Mouse (Mus musculus) thymus, postnatal 14 days (tissue): ENCODE results near the gene Dnajc22.
A peak's percentile ranks its signal among the peaks of the same experiment; 100 is the strongest.

Experiments used
- DNase-seq: peaks from one replicate; pipeline ENCODE4 v3.0.0; 2021

Dnajc22 gene

DNA sequence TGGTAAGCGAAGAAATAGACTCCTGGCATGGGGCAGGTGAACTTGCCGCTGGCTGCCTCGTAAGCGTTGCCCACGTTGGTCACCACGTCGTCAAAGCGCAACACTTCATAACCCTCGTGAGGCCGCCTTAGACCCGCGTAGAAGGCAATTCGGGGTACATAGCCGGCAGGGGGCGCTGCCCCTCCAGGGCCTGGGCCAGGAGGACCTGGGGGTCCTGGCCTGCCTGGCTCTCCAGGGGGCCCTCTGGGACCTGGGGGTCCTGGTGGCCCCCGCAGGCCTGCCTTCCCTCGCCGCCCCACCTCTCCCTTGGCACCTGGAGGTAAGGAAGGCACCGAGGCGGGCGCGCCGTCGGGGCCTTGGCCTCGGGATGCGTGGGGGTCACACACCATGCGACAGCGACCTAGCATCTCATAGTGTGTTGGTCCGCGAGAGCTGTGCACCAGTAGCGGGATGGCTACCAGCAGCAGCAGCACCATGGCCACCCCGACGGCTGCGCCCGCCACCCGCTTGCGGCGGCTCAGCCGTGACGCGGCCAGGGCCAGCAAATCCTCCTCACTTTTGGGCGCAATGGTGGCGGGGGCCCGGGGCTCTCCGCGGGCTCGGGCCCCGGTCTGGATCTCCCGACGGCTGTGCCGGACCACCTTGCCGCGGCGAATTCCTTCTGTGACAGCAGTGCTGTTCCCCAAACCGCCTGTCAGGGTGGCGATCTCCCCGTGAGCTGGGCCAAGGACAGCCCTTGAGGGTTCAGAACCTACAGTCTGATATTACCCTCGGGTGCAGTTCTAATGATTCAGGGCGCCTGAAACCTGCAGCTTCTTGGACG lies 5.5 kb upstream of the Dnajc22 start, which contains the start of gene C1ql4:
Gene C1ql4, minus strand, starts transcription at position 565 of the 823 bp plus-strand sequence.
- DNase-seq: peak; percentile 63

- DNase-seq: peak; percentile 88
These were observed 4.7 kb upstream of the Dnajc22 start for GRCm38 (mm10) chr15:99088292-99088691.

DNA sequence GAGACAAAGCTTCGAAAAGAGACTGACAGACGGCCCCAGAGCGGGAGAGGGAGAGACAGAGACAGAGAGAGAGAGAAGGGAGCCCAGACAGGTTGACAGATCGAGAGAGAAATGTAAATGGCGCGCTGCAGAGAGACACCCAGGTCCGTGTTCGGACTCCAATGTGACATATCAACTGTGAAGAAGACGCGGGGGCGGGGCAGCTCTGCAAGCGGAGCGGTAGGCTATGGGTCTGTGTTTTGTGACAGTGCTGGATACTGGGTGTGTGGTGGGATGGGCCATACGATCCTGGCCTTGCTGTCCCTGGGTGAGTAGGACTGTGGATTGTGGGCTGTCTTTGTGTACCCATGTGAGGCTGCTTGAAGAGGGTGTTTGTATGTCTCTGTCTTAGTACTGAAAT lies 3.9 kb upstream of the Dnajc22 start:
- no peak for DNase-seq

- no peak for DNase-seq
These were observed 605 bp downstream of the Dnajc22 start for GRCm38 (mm10) chr15:99093291-99094258.

GRCm38 (mm10) chr15:99094631-99095270 lies 1.8 kb downstream of the Dnajc22 start:
- no peak for DNase-seq

- no peak for DNase-seq
These were observed 2.4 kb downstream of the Dnajc22 start for GRCm38 (mm10) chr15:99095356-99095755.

- no peak for DNase-seq
These were observed 3.3 kb downstream of the Dnajc22 start for GRCm38 (mm10) chr15:99096061-99096793.

DNA sequence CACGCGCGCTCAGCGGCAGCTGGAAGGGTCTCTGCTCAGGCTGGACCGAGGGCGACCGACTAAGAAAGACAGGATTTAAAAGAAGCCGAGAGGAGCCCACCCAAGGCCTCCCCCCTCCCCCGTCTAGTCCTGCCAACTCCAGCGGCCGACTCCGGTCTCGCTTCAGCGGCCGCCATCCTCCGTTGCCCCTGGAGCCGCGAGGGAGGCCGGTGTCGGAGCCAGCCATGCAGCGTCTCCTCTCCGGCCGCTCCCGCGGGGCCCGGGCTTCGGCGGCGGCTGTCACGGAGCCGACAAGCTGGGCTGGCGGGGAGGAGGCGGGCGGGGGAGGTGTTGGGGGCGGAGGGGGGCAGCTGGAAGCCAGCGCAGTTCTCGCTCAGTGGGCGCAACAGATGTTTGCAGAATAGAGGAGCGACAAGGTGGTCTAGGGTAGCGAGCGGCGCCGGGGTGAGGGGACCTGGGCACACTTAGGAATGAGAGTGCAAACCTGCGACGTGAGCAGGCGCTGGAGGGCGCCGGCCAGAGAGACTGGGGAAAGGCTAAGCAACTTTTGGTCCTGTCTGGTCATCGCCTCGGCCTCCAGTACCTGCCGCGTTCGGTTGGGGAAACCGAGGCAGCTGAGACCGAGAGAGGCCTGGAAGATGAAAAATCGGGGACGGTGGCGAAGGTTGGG lies 4.0 kb downstream of the Dnajc22 start:
- no peak for DNase-seq

DNA sequence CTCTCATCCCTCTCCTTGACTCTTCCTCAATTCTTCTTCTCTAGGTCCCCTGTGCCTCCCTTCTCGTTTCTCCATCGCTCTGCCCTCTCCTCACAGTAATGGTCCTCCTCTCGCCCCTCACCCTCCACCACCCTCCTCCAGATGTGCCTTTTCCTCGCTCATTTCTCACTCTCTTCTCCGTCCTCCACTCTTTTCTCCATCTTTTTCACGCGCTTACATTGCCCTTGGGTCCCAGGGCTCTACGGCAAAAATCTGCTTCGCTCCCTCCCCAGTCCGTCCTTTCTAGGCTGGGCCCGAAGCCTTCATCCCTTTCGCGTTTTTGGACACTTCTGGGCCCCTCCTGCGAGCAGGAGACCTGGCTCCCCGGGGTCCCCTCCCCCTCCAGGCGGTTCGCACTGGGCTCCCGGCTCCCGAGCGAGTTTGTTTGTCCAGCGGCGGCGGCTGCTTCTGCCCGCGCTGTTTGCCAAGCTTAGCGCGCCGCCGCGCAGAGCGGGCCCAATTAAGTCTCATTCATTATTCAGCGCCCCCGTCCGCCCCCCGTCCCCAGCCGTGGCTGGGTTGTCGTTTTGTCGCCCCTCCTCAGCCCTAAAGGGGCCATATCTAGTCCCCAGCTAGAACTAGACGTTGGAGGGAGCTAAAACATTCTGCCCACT lies 5.0 kb downstream of the Dnajc22 start:
- DNase-seq: no peak

DNA sequence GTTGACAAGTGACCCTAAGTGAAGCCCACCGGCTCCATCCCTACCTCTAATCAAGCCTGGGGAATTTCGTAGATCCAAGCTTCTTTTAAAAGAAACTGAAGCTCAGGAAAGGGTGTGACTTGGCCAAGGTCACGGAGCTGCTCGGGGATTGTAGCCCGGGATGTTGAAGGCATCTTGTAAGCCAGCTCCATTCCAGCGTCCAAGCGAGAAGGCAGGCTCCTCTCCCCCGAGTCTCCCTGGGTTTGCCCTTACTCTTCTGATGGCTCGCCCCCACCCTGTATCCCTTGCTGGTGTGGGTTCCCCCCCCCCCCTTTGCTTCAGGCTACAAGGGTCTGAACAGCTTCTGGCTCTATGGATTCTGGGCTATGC lies 5.5 kb downstream of the Dnajc22 start:
- DNase-seq: no peak

DNA sequence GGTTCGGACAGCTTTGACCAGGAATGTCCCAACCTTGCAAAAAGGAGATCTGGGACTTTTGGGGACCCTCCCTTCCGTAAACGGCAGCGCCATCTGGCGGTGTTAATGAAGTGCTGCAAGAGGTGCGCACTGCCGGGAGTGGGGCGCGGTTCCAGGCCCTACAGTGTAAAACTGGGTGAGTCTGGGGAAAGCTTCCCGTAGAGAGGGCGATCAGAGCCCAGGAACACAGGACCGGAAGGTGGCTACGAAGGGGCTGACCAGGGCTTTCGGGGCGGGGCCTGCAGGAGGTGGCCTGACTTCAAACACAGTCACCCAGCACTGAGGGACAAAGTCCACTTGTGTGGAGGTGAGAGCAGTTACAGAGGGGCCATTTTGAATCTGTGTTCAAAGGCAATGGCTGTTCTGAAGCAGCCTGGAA lies 6.2 kb downstream of the Dnajc22 start:
- peak; percentile 48 for DNase-seq

DNA sequence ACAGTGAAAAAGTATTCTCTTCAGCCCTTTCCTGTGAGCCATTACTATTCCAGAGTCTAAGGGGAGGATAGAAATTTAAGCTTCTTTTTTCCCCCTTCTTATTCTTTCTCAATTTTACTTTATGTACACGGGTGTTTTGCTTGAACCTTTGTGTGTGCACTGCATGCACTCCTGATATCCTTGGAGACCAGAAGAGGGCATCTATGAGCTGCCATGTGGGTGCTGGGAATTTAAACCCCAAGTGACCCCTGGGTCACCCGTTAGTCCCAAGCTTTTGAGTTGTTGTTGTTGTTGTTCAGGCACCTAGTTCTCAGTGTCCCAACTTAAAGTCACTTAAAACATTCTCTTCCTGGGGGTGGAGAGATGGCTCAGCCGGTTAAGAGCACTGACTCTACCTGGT lies 7.0 kb downstream of the Dnajc22 start:
- no peak for DNase-seq

- no peak for DNase-seq
These were observed 12.3 kb downstream of the Dnajc22 start for GRCm38 (mm10) chr15:99105238-99105637.

DNA sequence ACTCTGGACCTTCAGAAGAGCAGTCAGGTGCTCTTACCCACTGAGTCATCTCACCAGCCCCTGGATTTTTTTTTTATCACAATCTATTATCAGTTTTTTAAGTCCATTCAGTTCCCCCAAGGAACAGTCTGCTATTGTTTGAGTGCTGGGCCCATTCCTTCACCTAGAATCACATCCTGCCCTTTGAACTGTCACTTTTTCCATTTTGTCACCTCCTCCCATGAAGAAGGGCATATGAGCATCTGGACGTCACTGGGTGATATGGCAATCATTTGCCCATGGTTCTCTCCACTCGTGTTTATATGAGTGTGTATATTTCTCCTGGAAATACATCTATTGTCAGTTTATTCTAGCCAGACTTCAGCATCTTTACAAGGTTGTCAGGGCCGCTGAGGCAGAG lies 14.9 kb downstream of the Dnajc22 start:
- no peak for DNase-seq

DNA sequence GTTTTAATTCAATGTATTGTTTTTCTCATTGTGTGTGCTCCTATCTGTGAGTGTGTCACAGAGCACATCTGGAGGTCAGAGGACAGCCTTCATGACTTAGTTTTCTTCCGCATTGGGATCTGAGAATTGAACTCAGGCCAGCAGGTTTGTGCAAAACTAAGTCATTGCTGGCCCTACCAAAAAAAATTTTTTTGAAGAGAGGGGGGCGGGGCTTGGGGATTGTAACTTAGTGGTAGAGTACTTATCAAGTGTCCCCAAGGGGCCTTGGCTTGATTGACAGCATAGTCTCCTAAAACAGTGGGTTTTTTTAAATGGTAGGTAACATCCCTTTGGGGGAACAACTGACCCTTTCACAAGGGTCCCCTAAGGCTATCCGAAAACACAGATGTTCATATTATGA lies 18.2 kb downstream of the Dnajc22 start:
- DNase-seq: no peak

DNA sequence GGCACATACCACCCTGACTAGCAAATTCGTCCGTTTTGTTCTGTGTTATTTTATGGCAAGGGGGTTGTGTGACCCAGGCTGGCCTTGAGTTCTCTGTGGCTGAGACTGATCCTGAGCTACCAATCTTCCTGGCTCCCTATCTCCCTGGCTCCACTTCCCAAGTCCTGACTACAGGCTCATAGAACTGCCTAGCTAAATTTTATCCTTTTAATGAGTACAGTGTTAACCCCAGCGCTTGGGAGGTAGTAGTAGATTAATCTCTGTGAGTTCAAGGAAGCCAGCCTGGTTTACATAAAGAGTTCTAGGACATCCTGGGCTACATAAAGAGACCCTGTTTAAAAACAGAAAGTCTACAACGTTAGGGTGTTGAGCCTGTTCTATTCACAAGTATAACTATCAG lies 18.8 kb downstream of the Dnajc22 start:
- no peak for DNase-seq

DNA sequence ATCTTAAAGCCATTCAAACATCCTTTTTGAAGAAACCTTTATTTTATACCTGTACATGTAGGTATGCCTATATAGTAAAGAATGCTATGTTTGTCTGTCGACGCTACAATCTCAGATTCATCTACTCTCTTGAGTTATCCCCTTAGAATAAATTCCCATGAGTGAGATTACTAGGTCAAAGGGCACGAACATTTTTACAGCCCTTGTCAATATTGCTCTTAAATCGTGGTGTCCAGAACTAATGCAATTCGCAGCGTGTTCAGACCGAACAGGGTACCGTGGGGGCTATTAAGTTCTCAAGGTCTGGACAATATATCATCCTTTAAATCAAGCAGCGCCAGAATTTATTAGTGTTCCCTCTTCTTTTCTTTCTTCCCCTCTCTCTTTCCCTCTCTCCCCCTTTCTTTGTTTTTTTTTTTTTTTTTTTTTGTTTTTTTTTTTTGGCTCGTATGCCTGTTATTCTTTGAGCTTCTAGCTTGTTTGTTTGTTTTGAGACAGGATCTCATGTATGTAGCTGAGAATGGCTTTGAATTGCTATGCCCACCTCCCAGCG lies 19.9 kb downstream of the Dnajc22 start:
- DNase-seq: no peak

GRCm38 (mm10) chr15:99113396-99113975 lies 20.5 kb downstream of the Dnajc22 start:
- DNase-seq: peak; percentile 27

DNA sequence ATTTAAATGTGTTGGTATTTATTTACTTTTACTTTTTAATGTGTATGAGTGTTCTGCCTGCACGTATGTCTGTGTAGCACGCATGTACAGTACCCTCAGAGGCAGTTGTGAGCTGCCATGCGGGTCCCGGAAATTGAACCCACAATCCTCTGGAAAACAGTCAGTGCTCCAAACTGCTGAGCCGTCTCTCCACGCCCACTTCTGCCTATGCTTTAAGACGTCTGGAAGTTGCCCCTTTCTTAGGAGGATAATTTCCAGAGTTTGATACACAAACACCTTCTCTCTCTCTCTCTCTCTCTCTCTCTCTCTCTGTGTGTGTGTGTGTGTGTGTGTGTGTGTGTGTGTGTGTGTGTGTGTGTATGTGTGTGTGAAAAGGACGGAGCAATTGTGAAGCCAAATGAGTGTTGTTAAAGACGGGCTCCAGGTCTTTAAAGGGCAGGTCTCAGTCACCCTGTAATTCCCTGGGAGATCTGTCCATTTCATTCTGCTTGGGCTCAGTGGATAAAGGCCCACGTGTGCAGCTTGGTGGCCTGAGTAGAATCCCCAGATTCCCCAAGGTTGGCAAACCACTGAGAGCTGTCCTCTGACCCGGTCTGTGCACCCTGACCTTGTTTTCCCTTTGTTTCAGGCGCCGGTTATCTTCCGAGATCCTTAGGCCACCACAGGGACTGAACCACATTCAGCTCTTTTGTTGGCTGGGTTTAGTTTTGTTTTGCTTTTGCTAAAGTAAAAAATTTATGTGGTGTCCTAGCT lies 21.5 kb downstream of the Dnajc22 start:
- no peak for DNase-seq

GRCm38 (mm10) chr15:99115065-99115423 lies 22.1 kb downstream of the Dnajc22 start:
- DNase-seq: no peak
